Mouse (Mus musculus): Measurements from ENCODE around the gene Tbc1d32.
A peak's percentile ranks its signal among the peaks of the same experiment; 100 is the strongest.

The Tbc1d32 gene

DNA sequence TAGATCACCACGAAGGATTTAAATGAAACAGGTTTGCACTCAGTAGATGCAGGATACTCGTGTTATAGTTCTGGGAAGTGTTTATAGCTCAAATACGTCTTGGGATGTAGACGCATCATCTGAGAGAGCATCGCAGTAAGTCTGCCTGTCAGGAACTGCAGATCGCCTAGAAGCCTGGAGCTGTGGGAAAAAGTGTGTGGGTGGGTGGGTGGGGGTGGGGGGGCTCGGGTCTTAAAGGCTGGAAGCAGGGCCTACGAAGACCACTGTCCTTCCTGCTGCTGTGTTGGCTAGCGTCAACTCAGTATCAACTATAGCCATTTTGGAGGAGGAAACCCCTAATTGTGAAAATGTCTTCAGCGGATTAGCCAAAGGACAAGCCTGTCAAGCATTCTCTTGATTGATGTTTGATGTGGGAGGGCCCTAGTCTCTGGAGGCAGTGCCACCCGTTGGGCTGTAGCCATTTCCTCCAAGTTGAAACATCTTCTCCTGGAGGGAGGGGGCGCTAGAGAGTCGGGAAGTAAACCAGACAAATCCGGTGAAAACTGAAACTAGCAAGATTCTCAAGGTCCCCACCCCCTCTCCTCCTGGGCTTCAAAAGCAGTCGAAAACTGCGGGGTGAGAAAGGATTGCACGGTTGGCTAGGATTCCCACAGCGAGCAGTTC lies 122.0 kb downstream of the Tbc1d32 start, which contains the start of gene Msl3l2:
Gene Msl3l2, plus strand, starts transcription at position 585 of the 663 bp plus-strand sequence.
- peak; percentile 92 for DNase-seq

- DNase-seq, result no peak
Observed at GRCm38 (mm10) chr10:56099641-56100310, 128.7 kb downstream of the Tbc1d32 start.

- no peak for DNase-seq
Observed at GRCm38 (mm10) chr10:56099126-56099525, 129.4 kb downstream of the Tbc1d32 start.

DNA sequence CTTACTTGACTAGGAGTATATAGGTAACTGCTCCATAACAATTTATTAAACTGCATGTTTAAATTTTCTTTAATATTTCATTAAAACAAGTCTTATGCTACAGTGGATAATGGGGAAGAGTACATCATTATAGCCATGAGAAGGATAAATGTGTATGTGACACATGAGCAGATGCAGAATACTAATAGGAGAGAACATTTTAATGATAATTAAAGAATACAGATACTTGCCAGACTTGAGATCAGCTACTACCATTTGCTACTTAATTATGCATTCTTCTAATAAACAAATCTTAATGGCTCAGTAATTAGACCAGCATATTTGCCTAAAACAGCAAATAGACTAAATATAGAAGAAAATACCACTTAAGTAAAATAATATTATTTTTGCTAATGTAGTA lies 131.7 kb downstream of the Tbc1d32 start:
- DNase-seq, result no peak

DNA sequence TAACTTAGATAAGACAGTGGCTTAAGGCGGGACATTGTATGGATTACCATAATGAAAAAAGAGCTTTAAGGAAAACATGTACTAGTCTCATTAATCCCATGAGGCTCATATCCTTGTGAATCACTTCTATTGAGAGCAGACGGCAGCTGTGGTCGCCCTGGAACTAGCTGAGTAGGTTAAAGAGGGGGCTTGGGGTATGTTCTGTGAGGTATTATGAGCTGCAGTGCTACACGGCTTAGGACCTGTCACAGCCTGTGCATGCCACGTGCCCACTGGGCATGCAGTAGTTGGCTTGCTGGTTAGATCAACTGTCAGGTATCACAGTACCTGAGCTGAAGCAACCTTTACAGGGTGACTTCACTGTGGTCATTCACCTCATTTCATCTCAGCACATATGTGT lies 133.9 kb downstream of the Tbc1d32 start:
- no peak for DNase-seq

- DNase-seq, result no peak
Observed at GRCm38 (mm10) chr10:56089714-56090113, 138.8 kb downstream of the Tbc1d32 start.

GRCm38 (mm10) chr10:56062746-56063145 lies 165.7 kb downstream of the Tbc1d32 start:
- DNase-seq, result no peak

DNA sequence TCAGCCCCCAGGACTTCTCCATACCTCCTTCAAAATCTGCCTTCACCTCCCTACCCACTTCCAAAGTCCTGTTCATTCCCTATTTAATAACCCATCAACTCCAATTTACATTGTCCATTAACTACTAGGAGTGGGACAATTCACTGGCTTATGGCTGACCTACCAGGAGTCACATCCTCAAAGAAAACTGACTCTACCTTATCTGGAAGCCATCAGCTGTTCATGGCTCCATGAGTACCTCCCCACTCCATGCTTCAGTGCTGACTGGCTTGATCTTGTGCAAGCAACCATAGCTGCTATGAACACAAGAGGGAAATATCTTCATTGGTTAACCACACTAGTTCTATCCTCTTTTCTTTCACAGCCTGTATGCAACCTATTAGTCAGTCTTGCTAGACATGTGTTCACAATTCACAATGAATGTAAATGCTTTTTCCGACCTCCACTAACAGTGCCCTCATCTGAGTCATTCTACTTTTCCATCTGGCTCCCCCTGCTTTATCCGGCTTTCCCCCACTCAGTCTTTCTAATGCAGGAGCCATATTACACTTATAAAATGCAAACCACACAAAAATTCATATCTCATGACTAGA lies 167.2 kb downstream of the Tbc1d32 start:
- no peak for DNase-seq

DNA sequence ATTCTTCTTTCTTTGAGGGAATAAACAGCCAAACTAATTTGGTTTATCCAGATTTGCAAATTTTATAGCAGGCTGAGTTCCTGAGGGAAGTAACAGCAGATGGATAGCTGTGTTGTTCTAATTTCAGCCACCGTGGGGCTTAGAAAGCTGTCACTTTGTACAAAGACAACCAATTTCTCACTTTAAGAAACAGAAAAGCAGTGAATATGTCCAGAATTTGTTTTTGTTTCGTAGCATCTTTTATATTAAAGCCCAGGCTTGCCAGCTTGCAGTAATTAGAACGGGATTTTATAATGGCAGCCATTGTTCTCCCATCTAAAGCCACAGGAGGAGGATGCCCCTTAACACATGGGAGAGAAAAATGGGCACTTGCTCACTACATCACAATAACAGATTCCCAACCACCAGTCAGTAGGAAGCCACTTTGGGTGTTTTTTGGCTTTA lies 169.5 kb downstream of the Tbc1d32 start:
- no peak for DNase-seq

- DNase-seq, result no peak
Observed at GRCm38 (mm10) chr10:56025400-56025799, 203.1 kb downstream of the Tbc1d32 start.

DNA sequence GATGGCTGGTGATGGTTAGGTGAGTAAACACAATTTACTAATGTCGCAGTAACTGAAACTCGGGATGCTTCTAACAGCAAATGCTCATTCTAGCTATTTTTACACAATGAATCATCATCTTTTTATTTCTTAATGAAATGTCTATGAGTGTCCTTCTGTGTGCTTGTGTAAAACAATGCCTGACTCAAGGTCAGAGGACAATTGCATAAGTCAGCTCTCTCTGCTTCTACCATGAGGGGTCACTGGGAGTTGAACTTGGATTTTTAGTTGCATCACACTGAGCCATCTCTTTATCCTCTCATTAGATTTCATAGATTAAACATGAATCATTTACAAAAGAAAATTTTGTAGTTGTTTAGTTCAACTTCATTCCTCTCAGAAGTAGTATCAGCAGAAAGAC lies 203.9 kb downstream of the Tbc1d32 start:
- no peak for DNase-seq

GRCm38 (mm10) chr10:55979898-55980521 lies 248.5 kb downstream of the Tbc1d32 start:
- DNase-seq, result peak; percentile 51

GRCm38 (mm10) chr10:55978001-55978400 lies 250.5 kb downstream of the Tbc1d32 start:
- no peak for DNase-seq

Measured in right cerebral cortex, postnatal 14 days (tissue).